Mouse (Mus musculus) embryonic fibroblast, embryonic 13.5 days (primary cell): ENCODE data around the gene Twistnb.

ENCODE experiments used
- CTCF ChIP-seq: IDR thresholded peaks from 2 replicates; pipeline ENCODE4 v1.5.1; 2011; ENCODE audit warnings: mild to moderate bottlenecking, control low read depth, low read length, moderate library complexity, borderline replicate concordance; ENCODE audit not compliant: insufficient read depth
- POLR2A ChIP-seq: IDR thresholded peaks from 2 replicates; pipeline ENCODE4 v1.6.1; 2011; ENCODE audit warnings: low read depth, mild to moderate bottlenecking, control low read depth, low read length, moderate library complexity

- TF ChIP-seq CTCF, result no peak
- TF ChIP-seq POLR2A, result no peak
Observed at GRCm38 (mm10) chr12:33482931-33483330, 53.5 kb downstream of the Twistnb start.
